Mouse (Mus musculus) kidney, postnatal 0 days (tissue): Measurements from ENCODE around the gene Hist1h2bp. TPM values are rescaled to one million over a fixed set of nuclear protein-coding genes. Genes with fewer than 3 reads are reported as not detected.
"Not testable (repeated sequence)": the region's sequence is repeated elsewhere in the genome, so short reads cannot be mapped to it uniquely, and the experiment has no call there.

Experiments used
- ATAC-seq: fragments of 200-750 bp; cut with Nextera tagmentation; replicated peaks from 2 replicates; pipeline ENCODE4 v1.8.0; 2017; ENCODE audit warnings: low read depth, moderate number of reproducible peaks, moderate TSS enrichment, moderate library complexity; ENCODE audit not compliant: low FRiP score
- DNase-seq: peaks from one replicate; pipeline ENCODE4 v3.0.0-alpha.2; 2016; ENCODE audit warnings: low spot score
- H3K27ac ChIP-seq: fragments of 300-500 bp; sonication (generic); 2 replicates; pipeline ENCODE4 v1.5.1; 2014; ENCODE audit warnings: mild to moderate bottlenecking
- H3K27me3 ChIP-seq: fragments of 300-500 bp; sonication (generic); 2 replicates; pipeline ENCODE4 v1.6.1; 2014; ENCODE audit warnings: low read length, mixed read lengths; ENCODE audit not compliant: insufficient read depth
- H3K36me3 ChIP-seq: fragments of 300-500 bp; sonication (generic); 2 replicates; pipeline ENCODE4 v1.6.1; 2014; ENCODE audit warnings: low read length, mixed read lengths; ENCODE audit not compliant: insufficient read depth
- H3K4me1 ChIP-seq: fragments of 300-500 bp; sonication (generic); replicated peaks from 2 replicates; pipeline ENCODE4 v1.6.1; 2014; ENCODE audit warnings: antibody characterized with exemption, low read length, mixed read lengths; ENCODE audit not compliant: insufficient read depth
- H3K4me2 ChIP-seq: fragments of 300-500 bp; sonication (generic); 2 replicates; pipeline ENCODE4 v1.6.1; 2014; ENCODE audit warnings: mild to moderate bottlenecking, low read length, moderate library complexity, mixed read lengths
- H3K4me3 ChIP-seq: fragments of 300-500 bp; sonication (generic); replicated peaks from 2 replicates; pipeline ENCODE4 v1.5.1; 2014; ENCODE audit warnings: low read depth, low read length
- H3K9ac ChIP-seq: fragments of 300-500 bp; sonication (generic); 2 replicates; pipeline ENCODE4 v1.6.1; 2014; ENCODE audit warnings: low read depth, low read length
- H3K9me3 ChIP-seq: fragments of 300-500 bp; sonication (generic); replicated peaks from 2 replicates; pipeline ENCODE4 v1.6.1; 2016; ENCODE audit warnings: low read length, inconsistent platforms, mixed read lengths
- CTCF ChIP-seq: IDR thresholded peaks from 2 replicates; pipeline ENCODE4 v1.5.1; 2016; ENCODE audit warnings: antibody characterized with exemption, low read depth, mild to moderate bottlenecking, moderate library complexity
- WGBS: fragments of 180-500 bp; shearing (Covaris S2); extraction: QIAGEN DNeasy Blood & Tissue Kit; methylation state at CpG from one replicate; pipeline ENCODE4 v1.1.7; 2014; 5-methylcytosine and 5-hydroxymethylcytosine counted together
- microRNA-seq: library from miRNA; unstranded; fragments of <30 nt; microRNA quantifications from one replicate; pipeline ENCODE4, GENCODE M21; 2016
- polyA plus RNA-seq: library from polyadenylated mRNA; unstranded; fragments of >200 nt; fragmentation: Nextera tagmentation; extraction: Ambion mirVana; gene quantifications from 2 replicates; pipeline ENCODE4 v1.2.1, GENCODE M21; 2015

The Hist1h2bp gene
- polyA plus RNA-seq, 1 experiment from 2014 or later: 1.5 TPM

DNA sequence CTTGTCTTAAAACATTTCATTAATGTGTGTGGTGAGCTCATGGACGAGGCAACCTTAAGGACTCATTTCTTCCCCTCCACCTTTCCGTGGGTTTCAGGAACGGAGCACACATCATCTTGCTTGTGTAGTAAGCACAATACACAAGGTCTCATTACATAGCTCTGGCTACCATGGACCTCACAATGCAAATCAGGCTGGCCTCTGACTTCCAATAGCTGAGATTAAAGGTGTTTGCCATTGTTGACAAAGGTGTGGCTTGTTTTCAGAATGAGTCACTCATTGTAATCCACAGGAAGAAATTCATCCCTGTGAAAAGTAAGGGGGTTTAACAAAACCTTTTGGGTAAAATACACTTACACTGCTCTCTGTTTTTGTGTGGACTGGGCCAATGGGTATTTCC is 41.2 kb downstream of the Hist1h2bp start:
- no peak overlapping the region for H3K27ac ChIP-seq
- H3K27me3 ChIP-seq: no peaks in the 10 kb centered on the region
- 90% methylated on average over 3 of the region's 3 CpGs for WGBS
- H3K4me2 ChIP-seq: no peak overlapping the region
- ATAC-seq (no peak), DNase-seq (no peak)
- no peak for TF ChIP-seq CTCF
- no peak overlapping the region for H3K4me3 ChIP-seq
- no peaks in the 10 kb centered on the region for H3K9me3 ChIP-seq
- no peaks in the 10 kb centered on the region for H3K4me1 ChIP-seq
- H3K9ac ChIP-seq: no peak overlapping the region
- H3K36me3 ChIP-seq: no peaks in the 10 kb centered on the region

DNA sequence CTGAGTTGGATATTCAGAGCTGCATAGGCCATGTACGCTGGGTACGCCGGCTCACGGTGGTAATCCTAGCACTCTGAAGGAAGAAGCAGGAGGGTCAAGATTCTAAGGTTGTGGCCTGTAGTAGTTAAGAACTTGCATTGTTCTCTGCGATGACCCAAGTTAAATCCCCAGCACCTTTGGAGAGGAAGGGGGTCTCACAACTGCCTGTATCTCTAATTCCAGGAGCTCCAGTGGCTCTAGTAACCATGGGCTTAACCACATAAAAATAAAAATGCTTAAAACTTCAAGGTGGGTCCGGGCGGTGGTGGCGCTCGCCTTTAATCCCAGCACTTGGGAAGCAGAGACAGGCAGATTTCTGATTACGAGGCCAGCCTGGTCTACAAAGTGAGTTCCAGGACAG is 43.1 kb downstream of the Hist1h2bp start:
- no peaks in the 10 kb centered on the region for H3K36me3 ChIP-seq
- no peaks in the 10 kb centered on the region for H3K9me3 ChIP-seq
- H3K4me1 ChIP-seq: no peaks in the 10 kb centered on the region
- H3K27me3 ChIP-seq: no peaks in the 10 kb centered on the region
- no peak overlapping the region for H3K9ac ChIP-seq
- 91% methylated on average over 10 of the region's 10 CpGs for WGBS
- no peak overlapping the region for H3K4me3 ChIP-seq
- H3K27ac ChIP-seq: no peak overlapping the region
- no peak overlapping the region for H3K4me2 ChIP-seq
- ATAC-seq (no peak), DNase-seq (no peak)
- TF ChIP-seq CTCF: no peak

DNA sequence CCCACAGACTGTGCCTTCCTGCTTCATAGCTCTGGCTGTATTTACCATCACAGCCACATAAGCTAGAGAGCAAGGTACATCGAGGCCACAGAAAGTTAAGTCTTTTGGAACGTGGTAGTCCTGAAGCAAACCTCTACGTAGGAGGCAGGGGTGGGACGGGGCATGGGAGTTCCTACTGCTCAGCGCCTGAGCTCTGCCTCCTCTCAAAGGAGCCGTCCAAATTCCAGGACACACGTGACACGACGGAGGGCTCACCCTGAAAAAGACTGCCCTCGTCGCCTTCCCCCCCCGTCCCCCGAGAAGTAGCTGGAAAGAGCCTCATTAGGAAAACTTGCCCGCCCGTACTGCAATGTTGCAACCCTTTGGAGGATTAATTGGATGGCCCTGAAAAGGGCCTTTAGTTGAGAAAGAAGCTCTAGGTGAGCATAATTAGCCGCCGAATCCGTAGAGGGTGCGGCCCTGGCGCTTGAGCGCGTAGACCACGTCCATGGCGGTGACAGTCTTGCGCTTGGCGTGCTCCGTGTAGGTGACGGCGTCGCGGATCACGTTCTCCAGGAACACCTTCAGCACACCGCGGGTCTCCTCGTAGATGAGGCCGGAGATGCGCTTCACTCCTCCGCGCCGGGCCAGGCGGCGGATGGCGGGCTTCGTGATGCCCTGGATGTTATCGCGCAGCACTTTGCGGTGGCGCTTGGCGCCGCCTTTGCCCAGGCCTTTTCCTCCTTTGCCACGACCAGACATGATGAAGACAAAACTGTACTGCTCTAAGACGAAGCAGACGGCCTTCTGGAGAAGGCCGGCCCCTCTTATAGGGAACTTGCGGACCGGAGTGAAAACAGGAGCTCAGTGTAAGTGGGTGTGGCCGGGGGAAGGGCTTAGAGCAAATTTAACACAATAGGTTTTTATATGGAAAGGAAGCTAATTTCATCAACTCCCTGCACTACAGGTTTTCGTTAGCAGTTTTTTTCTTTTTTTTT is 44.4 kb downstream of the Hist1h2bp start, which contains the start of gene Hist1h4n:
Gene Hist1h4n, minus strand, starts transcription at position 779 of the 977 bp plus-strand sequence.
- ATAC-seq: peak; percentile 84
- 0% methylated on average over 17 of the region's 58 CpGs for WGBS
- not testable (repeated sequence) for H3K9ac ChIP-seq, H3K4me3 ChIP-seq, H3K9me3 ChIP-seq, DNase-seq, H3K4me1 ChIP-seq, H3K36me3 ChIP-seq, H3K27me3 ChIP-seq, H3K27ac ChIP-seq
- H3K4me2 ChIP-seq: 0 out of 2 replicates have a peak within 1 kb of the TSS, but pooled peaks have one; percentile 30

DNA sequence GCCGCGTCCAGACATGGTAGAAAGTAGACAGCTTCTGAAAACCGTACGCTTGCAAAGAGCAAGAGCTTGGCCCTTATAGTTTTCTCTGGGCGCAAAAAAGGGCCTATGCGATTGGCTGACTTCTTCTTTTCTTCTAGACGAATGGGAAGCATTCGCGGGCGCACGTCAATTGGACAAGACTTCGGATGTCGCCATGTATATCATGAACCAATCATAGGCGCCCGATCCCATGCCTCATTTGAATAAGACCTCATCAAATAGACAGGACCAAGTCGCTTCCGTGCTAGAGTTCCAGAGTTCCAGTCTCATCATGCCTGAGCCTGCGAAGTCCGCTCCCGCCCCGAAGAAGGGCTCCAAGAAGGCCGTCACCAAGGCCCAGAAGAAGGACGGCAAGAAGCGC is 46.2 kb downstream of the Hist1h2bp start, which contains the start of the genes Hist1h2ap and Hist1h2br:
Gene Hist1h2ap, minus strand, starts transcription at position 47 of the 400 bp plus-strand sequence.
Gene Hist1h2br, plus strand, starts transcription at position 283 of the 400 bp plus-strand sequence.
- ATAC-seq: peak; percentile 93
- not testable (repeated sequence) for H3K36me3 ChIP-seq, H3K4me3 ChIP-seq, H3K9me3 ChIP-seq, H3K4me2 ChIP-seq, H3K4me1 ChIP-seq, H3K27ac ChIP-seq, DNase-seq, H3K9ac ChIP-seq, H3K27me3 ChIP-seq
- WGBS: no CpG with 5 or more reads among the region's 24 CpGs

Small RNAs within 50 kb of the gene (microRNA-seq; reads per million reads assigned to microRNA genes)
- not detected for gene Gm19658
- gene Gm44346: not detected
- not detected for gene Gm44454
- not detected for gene Gm44466

Other genes starting within 250 kb of the Hist1h2bp start
- gene Olfr1366, start 244.7 kb upstream of the Hist1h2bp start, polyA plus RNA-seq: 0.11 and 0.13 TPM in 2 replicates
- gene Olfr1535, start 227.6 kb upstream of the Hist1h2bp start, polyA plus RNA-seq: not detected in 2 replicates
- gene Olfr1364, start 205.7 kb upstream of the Hist1h2bp start, polyA plus RNA-seq: not detected in 2 replicates
- gene Olfr1362, start 173.4 kb upstream of the Hist1h2bp start, polyA plus RNA-seq: not detected in 2 replicates
- not detected in 2 replicates for gene Olfr11, start 144.9 kb upstream of the Hist1h2bp start, polyA plus RNA-seq
- not detected in 2 replicates for gene Olfr1361, start 124.1 kb upstream of the Hist1h2bp start, polyA plus RNA-seq
- not detected in 2 replicates for gene Olfr1360, start 110.1 kb upstream of the Hist1h2bp start, polyA plus RNA-seq
- gene Olfr1359, start 89.3 kb upstream of the Hist1h2bp start, polyA plus RNA-seq: not detected in 2 replicates
- gene Hist1h2bl, start 71.3 kb upstream of the Hist1h2bp start, polyA plus RNA-seq: 2.1 and 3.7 TPM in 2 replicates
- 21.2 and 27.1 TPM in 2 replicates for gene Hist1h2ai, start 71.0 kb upstream of the Hist1h2bp start, polyA plus RNA-seq
- gene Hist1h3h, start 69.8 kb upstream of the Hist1h2bp start, polyA plus RNA-seq: 5.6 and 7.2 TPM in 2 replicates
- gene Hist1h2bm, start 65.4 kb upstream of the Hist1h2bp start, polyA plus RNA-seq: 2.1 and 2.4 TPM in 2 replicates
- 0.34 and 0.65 TPM in 2 replicates for gene Hist1h4j, start 52.4 kb upstream of the Hist1h2bp start, polyA plus RNA-seq
- gene Hist1h4k, start 37.0 kb upstream of the Hist1h2bp start, polyA plus RNA-seq: 2.0 and 3.0 TPM in 2 replicates
- gene Hist1h2ak, start 33.6 kb upstream of the Hist1h2bp start, polyA plus RNA-seq: 18.1 and 21.5 TPM in 2 replicates
- gene Hist1h2bn, start 33.3 kb upstream of the Hist1h2bp start, polyA plus RNA-seq: 1.8 and 4.6 TPM in 2 replicates
- 13.2 and 13.8 TPM in 2 replicates for gene Hist1h1b, start 6.8 kb upstream of the Hist1h2bp start, polyA plus RNA-seq
- 66.0 and 72.0 TPM in 2 replicates for gene Hist1h3i, start 4.1 kb upstream of the Hist1h2bp start, polyA plus RNA-seq
- gene Hist1h2an, start 243 bp upstream of the Hist1h2bp start, polyA plus RNA-seq: 4.6 TPM in 1 of 2 replicates, not detected in the other
- 12.2 and 13.7 TPM in 2 replicates for gene Hist1h2bq, start 22.7 kb downstream of the Hist1h2bp start, polyA plus RNA-seq
- not detected in 2 replicates for gene Hist1h2ao, start 23.0 kb downstream of the Hist1h2bp start, polyA plus RNA-seq
- gene Hist1h4m, start 24.3 kb downstream of the Hist1h2bp start, polyA plus RNA-seq: not detected in 2 replicates
- gene Hist1h4n, start 44.7 kb downstream of the Hist1h2bp start, polyA plus RNA-seq: 6.0 and 6.3 TPM in 2 replicates
- gene Hist1h2ap, start 46.0 kb downstream of the Hist1h2bp start, polyA plus RNA-seq: 2,281 and 2,496 TPM in 2 replicates
- gene Hist1h2br, start 46.3 kb downstream of the Hist1h2bp start, polyA plus RNA-seq: 13.2 TPM in 2 replicates
- gene Zfp184, start 157.6 kb downstream of the Hist1h2bp start, polyA plus RNA-seq: 8.5 and 9.6 TPM in 2 replicates
- not detected in 2 replicates for gene Pom121l2, start 193.7 kb downstream of the Hist1h2bp start, polyA plus RNA-seq
- 0.21 and 0.60 TPM in 2 replicates for gene Prss16, start 222.3 kb downstream of the Hist1h2bp start, polyA plus RNA-seq
- gene Hist1h2ah, start 248.1 kb downstream of the Hist1h2bp start, polyA plus RNA-seq: 4.0 and 4.5 TPM in 2 replicates
- gene Hist1h2bk, start 248.4 kb downstream of the Hist1h2bp start, polyA plus RNA-seq: 4.0 and 4.8 TPM in 2 replicates